Mouse (Mus musculus) G1E (cell line): Measurements from ENCODE around the gene Ext2. TPM values are rescaled to one million over a fixed set of nuclear protein-coding genes. Genes with fewer than 3 reads are reported as not detected.

Experiments used
- ATAC-seq: 2 replicates; pipeline ENCODE4 v1.8.0; 2016; ENCODE audit warnings: mild to moderate bottlenecking; ENCODE audit not compliant: insufficient number of reproducible peaks, poor library complexity, low FRiP score, severe bottlenecking; ENCODE audit errors: extremely low read depth
- DNase-seq: peaks from one replicate; pipeline ENCODE4 v3.0.0; 2012; ENCODE audit warnings: low spot score
- H3K27me3 ChIP-seq: 2 replicates; pipeline ENCODE4 v1.6.1; 2012; ENCODE audit warnings: mild to moderate bottlenecking, low read length, inconsistent platforms; ENCODE audit not compliant: insufficient read depth
- H3K36me3 ChIP-seq: replicated peaks from 2 replicates; pipeline ENCODE3; 2012; ENCODE audit warnings: mild to moderate bottlenecking, inconsistent platforms
- H3K4me1 ChIP-seq: 2 replicates; pipeline ENCODE4 v1.6.1; 2012; ENCODE audit warnings: low read depth, low read length, inconsistent platforms, mixed read lengths; ENCODE audit not compliant: insufficient read depth
- H3K4me3 ChIP-seq: 2 replicates; pipeline ENCODE4 v1.5.1; 2012; ENCODE audit warnings: low read depth, mild to moderate bottlenecking, inconsistent platforms, low read length, moderate library complexity, mixed read lengths
- H3K9me3 ChIP-seq: replicated peaks from 2 replicates; pipeline ENCODE4 v1.6.1; 2012; ENCODE audit warnings: inconsistent platforms
- CTCF ChIP-seq: IDR thresholded peaks from 2 replicates; pipeline ENCODE4 v1.5.1; 2012; ENCODE audit warnings: low read depth, low read length, inconsistent platforms, mixed read lengths
- GATA1 ChIP-seq: IDR thresholded peaks from 2 replicates; pipeline ENCODE4 v1.6.1; 2012; ENCODE audit warnings: borderline replicate concordance, low read length, inconsistent platforms, mixed read lengths
- GATA2 ChIP-seq: IDR thresholded peaks from 2 replicates; pipeline ENCODE4 v1.6.1; 2012; ENCODE audit warnings: low read depth, low read length, inconsistent platforms, borderline replicate concordance
- POLR2AphosphoS5 ChIP-seq: IDR thresholded peaks from 2 replicates; pipeline ENCODE4 v1.6.1; 2012; ENCODE audit warnings: low read depth, low read length, inconsistent platforms; ENCODE audit not compliant: insufficient replicate concordance
- TAL1 ChIP-seq: conservative IDR thresholded peaks from 2 replicates; pipeline ENCODE4 v1.6.1; 2012; ENCODE audit warnings: low read depth, low read length, inconsistent platforms, mixed read lengths
- polyA plus RNA-seq: library from polyadenylated mRNA; stranded (reverse); fragments of >175 nt; gene quantifications from 2 replicates; pipeline ENCODE4 v1.2.3, GENCODE M21; 2012
- total RNA-seq, 2 experiments: library from RNA; stranded (forward) in 1 of 2; stranded (reverse) in 1 of 2; fragments of 200-1000 nt in 1 of 2; fragments of >200 nt in 1 of 2; fragmentation: Nextera tagmentation in 1 of 2; gene quantifications; 2 replicates each; pipeline ENCODE4 v1.2.3; 2014 to 2017

Ext2 gene
- total and polyA plus RNA-seq, 3 experiments, result 22.9 to 42.6 (median 25.0) TPM

DNA sequence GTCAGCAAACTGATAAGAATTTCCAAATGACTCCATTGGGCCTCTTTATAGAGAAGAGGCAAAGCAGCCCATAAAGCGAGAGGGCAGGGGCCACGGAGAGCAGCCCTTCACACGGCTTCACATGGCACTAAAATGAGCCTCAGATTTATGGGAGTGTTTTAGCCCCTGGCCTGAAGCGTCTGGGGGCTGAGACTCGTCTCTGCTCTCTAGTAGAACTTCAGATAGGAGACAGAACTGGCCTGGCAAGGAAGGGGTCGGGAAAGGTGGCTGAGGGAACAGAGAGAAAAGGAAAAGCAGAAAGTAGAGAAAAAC, 42.5 kb downstream of the Ext2 start:
- Histone ChIP-seq H3K27me3 (no peaks in the 10 kb centered on the region), H3K9me3 (no peaks in the 10 kb centered on the region), H3K36me3 (peaks cover 75% of the 10 kb centered on the region), H3K4me1 (no peaks in the 10 kb centered on the region), H3K4me3 (no peak overlapping the region)
- no peak for DNase-seq
- no peak for TF ChIP-seq GATA2
- TF ChIP-seq TAL1, result no peak
- no peak for TF ChIP-seq CTCF
- TF ChIP-seq POLR2AphosphoS5, result no peak
- TF ChIP-seq GATA1, result no peak
- no peak for ATAC-seq

DNA sequence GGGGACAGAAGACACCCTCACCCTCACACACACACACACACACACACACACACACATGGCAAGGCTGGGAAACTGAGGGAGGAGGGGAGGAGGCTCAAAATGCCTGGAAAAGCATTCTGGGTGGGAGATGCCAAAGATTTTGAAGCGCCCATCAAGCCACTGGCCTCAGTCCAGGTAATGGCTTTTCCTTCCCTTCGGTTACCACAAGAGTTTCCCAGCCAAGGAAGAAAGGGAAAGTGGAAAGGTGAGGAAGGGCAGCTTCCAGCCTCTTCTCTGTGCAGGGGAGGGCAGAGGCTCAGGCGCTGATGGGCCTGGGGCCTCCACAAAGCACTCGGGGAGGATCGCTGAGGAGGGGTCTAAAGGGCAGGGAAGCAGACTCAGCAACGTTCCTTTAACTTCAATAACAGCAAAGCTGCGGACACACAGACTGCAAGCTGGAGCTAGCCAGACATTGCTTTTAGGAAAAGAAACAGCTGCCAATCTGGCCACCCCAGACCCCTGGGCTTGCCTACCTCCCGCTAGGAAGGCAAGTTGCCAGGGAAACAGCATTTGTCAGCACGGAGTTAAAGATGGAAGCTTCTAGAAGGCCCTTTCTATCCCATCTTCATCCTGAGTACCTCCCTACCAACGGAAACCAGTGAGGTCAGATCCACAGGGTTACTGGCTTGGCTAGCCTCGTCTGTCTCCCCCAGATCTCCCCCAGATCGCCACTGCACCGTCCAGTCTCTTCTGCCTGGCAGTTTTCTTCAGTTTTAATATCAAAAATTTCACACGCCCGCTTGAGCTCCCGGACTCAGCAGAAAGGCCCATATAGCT, 43.1 kb downstream of the Ext2 start:
- Histone ChIP-seq H3K9me3 (no peaks in the 10 kb centered on the region), H3K27me3 (no peaks in the 10 kb centered on the region), H3K36me3 (peaks cover 74% of the 10 kb centered on the region), H3K4me1 (no peaks in the 10 kb centered on the region), H3K4me3 (no peak overlapping the region)
- TF ChIP-seq CTCF (no peak), TAL1 (no peak), POLR2AphosphoS5 (no peak), GATA2 (no peak), GATA1 (no peak)
- DNase-seq (no peak), ATAC-seq (no peak)

DNA sequence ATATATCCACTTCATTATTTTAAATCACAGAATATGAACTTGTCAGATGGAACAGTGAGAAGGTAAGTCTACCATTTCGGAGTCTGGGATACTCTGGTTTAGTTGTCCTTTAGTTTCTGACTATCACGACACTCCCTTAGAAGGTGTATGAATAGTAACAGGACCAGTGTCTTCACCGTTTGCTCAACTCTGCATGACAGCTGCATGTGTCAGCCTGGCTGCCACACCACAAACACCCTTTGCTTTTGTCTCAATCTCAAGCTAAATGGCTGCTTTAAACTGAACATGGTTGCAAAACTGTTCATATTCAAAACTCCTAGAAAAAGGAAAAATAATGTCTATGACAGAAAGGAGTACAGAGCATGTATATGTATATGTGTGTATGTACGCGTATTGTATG, 43.8 kb downstream of the Ext2 start:
- H3K4me1 ChIP-seq, result no peaks in the 10 kb centered on the region
- ATAC-seq (no peak), DNase-seq (no peak)
- H3K36me3 ChIP-seq, result peaks cover 74% of the 10 kb centered on the region
- no peaks in the 10 kb centered on the region for H3K27me3 ChIP-seq
- H3K9me3 ChIP-seq, result no peaks in the 10 kb centered on the region
- no peak overlapping the region for H3K4me3 ChIP-seq
- no peak for TF ChIP-seq GATA2

DNA sequence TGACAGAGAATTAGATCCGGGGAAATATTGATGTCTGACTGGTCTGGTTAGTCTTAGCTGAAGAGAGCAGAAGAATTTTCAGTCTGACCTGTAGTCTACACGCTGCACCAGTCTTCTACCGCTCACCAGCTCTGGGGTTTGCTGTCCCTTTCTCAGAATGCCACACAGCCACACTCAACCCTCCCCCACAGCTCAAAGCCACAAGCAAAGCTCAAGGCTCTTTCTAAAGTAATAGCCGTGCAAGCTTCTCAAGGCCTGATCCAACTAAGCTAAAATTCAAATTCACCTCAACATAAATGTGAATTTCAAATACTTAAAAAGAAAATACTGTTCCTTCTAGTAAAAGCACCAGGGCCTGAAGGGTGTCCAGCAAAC, 45.3 kb downstream of the Ext2 start:
- Histone ChIP-seq H3K27me3 (no peaks in the 10 kb centered on the region), H3K4me3 (no peak overlapping the region), H3K9me3 (no peaks in the 10 kb centered on the region), H3K36me3 (peaks cover 75% of the 10 kb centered on the region), H3K4me1 (peaks cover 6% of the 10 kb centered on the region)
- TF ChIP-seq CTCF (no peak), GATA2 (no peak), POLR2AphosphoS5 (no peak)
- ATAC-seq (no peak), DNase-seq (no peak)

DNA sequence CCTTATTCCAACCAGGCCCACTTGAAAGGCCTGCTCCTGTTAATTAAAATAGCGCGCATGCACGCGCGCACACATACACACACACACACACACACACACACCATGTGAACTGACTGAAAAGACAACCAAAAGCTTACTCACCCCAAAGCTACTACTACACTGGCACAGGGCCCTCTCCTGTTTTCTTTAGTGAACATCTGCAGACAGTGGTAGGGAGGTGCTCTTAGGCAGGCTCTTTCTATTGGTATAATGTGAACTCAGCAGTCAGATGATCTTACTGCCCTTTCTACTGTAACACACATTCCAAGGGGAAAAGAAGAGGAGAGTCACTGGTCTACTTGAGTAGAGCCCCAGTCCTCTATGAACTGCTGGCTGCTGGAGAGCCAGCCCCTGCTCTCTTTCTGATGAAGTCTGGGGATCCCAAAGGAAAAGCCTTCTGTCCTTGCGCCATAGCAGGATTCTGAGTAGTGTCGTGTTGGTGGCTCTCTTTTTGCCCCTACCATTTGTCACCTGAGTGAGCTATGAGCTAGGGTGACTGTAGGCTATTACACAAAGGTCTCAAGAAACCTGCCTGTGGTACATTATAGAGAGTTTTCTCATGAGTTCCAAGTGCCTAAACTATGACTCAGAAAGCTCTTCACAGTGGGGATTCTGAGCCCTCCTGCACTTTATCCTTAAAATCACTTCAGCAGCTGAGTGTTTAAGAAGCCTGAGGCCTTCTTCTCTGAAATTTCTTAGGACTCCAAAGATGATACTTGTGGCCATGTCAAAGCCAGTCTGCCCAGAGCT, 45.9 kb downstream of the Ext2 start:
- Histone ChIP-seq H3K36me3 (peaks cover 70% of the 10 kb centered on the region), H3K4me3 (no peak overlapping the region), H3K27me3 (no peaks in the 10 kb centered on the region), H3K9me3 (no peaks in the 10 kb centered on the region), H3K4me1 (peaks cover 6% of the 10 kb centered on the region)
- TF ChIP-seq GATA2 (no peak), TAL1 (no peak), GATA1 (no peak), CTCF (no peak), POLR2AphosphoS5 (no peak)
- DNase-seq (no peak), ATAC-seq (no peak)

DNA sequence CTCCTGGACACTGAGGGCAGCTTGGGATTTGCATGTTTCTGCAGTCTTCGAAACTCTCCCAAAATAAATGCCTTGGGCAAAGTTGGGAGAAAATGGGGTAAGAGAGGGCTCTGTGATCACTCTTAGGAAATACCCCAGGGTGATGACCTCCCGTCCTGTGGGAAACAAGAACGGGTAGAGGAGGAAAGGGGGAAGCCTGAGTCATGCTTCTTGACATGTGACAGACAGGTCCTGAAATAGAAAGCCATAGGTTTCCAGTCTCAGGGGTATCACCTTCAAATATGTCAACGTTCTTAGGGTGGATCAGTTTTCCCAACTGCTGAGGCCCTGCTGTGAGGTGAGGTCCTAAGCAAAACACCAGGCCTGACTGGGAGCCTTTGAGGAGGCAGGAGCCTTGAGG, 46.9 kb downstream of the Ext2 start:
- Histone ChIP-seq H3K4me1 (peaks cover 6% of the 10 kb centered on the region), H3K36me3 (peaks cover 69% of the 10 kb centered on the region), H3K9me3 (no peaks in the 10 kb centered on the region), H3K27me3 (no peaks in the 10 kb centered on the region), H3K4me3 (no peak overlapping the region)
- DNase-seq (no peak), ATAC-seq (no peak)
- TF ChIP-seq GATA2 (no peak), POLR2AphosphoS5 (no peak), GATA1 (no peak), CTCF (no peak), TAL1 (no peak)

DNA sequence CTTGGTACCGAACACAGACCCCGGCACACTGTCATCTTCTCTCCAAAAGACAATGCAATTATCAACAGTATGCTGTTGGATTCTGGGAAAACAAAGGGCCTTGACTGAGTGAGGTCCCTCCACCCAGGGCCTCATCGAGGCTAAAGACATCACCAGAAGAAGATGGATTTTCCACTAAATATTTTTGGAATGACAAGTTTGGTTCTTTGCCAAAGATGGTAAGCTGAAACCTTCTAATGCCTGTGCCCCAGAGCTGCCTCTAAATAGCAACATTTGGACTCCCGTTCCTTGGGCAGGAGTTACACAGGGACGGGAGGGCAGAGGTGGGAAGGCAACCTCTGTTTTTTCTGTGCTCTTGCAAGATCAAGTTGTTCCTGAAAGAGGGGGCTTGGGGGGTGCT, 47.4 kb downstream of the Ext2 start:
- no peak overlapping the region for H3K4me3 ChIP-seq
- no peaks in the 10 kb centered on the region for H3K27me3 ChIP-seq
- TF ChIP-seq GATA1 (no peak), TAL1 (no peak), CTCF (no peak), GATA2 (no peak), POLR2AphosphoS5 (no peak)
- DNase-seq, result no peak
- peaks cover 71% of the 10 kb centered on the region for H3K36me3 ChIP-seq
- no peaks in the 10 kb centered on the region for H3K9me3 ChIP-seq
- ATAC-seq, result no peak
- H3K4me1 ChIP-seq, result peaks cover 6% of the 10 kb centered on the region
